Mouse (Mus musculus) liver, embryonic 15.5 days (tissue): ENCODE measurements around the gene Slc25a31. TPM values are rescaled to one million over a fixed set of nuclear protein-coding genes. Genes with fewer than 3 reads are reported as not detected.

Source experiments
- ATAC-seq: fragments of 200-750 bp; cut with Nextera tagmentation; 2 replicates; pipeline ENCODE4 v1.8.0; 2017; ENCODE audit warnings: moderate number of reproducible peaks, mild to moderate bottlenecking, moderate library complexity; ENCODE audit not compliant: insufficient read depth
- H3K27ac ChIP-seq: fragments of 300-500 bp; sonication (generic); replicated peaks from 2 replicates; pipeline ENCODE4 v1.5.1; 2015; ENCODE audit warnings: mild to moderate bottlenecking, inconsistent platforms
- H3K27me3 ChIP-seq: fragments of 300-500 bp; sonication (generic); 2 replicates; pipeline ENCODE4 v1.6.1; 2015; ENCODE audit warnings: mild to moderate bottlenecking, inconsistent platforms
- H3K36me3 ChIP-seq: fragments of 300-500 bp; sonication (generic); replicated peaks from 2 replicates; pipeline ENCODE4 v1.6.1; 2015; ENCODE audit warnings: moderate library complexity, mild to moderate bottlenecking, inconsistent platforms
- H3K4me1 ChIP-seq: fragments of 300-500 bp; sonication (generic); replicated peaks from 2 replicates; pipeline ENCODE4 v1.6.1; 2015; ENCODE audit warnings: inconsistent platforms
- H3K4me2 ChIP-seq: fragments of 300-500 bp; sonication (generic); 2 replicates; pipeline ENCODE4 v1.6.1; 2015; ENCODE audit warnings: moderate library complexity, mild to moderate bottlenecking, inconsistent platforms
- H3K4me3 ChIP-seq: fragments of 300-500 bp; sonication (generic); replicated peaks from 2 replicates; pipeline ENCODE4 v1.5.1; 2015; ENCODE audit warnings: mild to moderate bottlenecking, inconsistent platforms
- H3K9ac ChIP-seq: fragments of 300-500 bp; sonication (generic); 2 replicates; pipeline ENCODE4 v1.6.1; 2015; ENCODE audit warnings: moderate library complexity, mild to moderate bottlenecking, inconsistent platforms
- H3K9me3 ChIP-seq: fragments of 300-500 bp; sonication (generic); replicated peaks from 2 replicates; pipeline ENCODE4 v1.6.1; 2016; ENCODE audit warnings: inconsistent platforms
- WGBS: fragments of 180-500 bp; shearing (Covaris S2); methylation state at CpG from one replicate; pipeline ENCODE4 v1.1.7; 2015; ENCODE audit warnings: mixed read lengths; ENCODE audit not compliant: insufficient replicate concordance; 5-methylcytosine and 5-hydroxymethylcytosine counted together
- polyA plus RNA-seq: library from polyadenylated mRNA; unstranded; fragments of >200 nt; fragmentation: Nextera tagmentation; extraction: Ambion mirVana; gene quantifications from 2 replicates; pipeline ENCODE4 v1.2.1, GENCODE M21; 2015

Slc25a31 gene
- polyA plus RNA-seq, 1 experiment from 2014 or later = 0.05 TPM

DNA sequence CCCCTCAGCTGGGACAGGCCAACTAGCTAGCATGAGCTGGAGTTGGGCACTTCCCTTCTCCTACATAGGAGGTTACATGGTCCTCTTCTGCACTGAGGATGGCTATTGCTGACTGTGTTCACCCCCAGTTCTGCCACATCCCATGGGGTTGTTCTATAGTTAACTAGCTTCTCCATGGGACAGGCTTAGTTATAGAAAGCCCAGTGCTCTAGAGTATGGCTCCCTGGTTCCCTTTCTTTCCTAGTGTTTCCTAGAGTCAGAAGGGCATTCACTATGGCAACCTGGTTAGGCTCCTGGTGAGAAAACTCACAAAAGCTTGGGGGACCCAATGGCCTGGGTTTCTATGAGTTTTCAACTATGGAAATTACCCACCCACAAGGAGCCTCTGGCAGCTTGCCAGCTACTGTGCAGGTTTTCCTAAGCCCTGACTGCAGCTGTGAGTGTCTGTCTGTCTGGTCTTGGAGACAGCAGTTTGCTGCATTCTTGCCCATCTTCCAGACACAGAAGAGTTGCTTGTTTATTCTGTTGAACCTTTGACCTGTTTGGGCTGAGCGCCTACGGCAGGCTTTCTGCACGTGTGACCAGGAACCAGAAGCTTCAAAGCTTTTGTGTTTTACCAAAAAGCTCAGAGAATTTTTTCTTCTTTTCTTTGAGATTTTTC, 22.7 kb upstream of the Slc25a31 start:
- H3K36me3 ChIP-seq = no peaks in the 10 kb centered on the region
- no peak for ATAC-seq
- WGBS = 67% methylated on average over 3 of the region's 3 CpGs

DNA sequence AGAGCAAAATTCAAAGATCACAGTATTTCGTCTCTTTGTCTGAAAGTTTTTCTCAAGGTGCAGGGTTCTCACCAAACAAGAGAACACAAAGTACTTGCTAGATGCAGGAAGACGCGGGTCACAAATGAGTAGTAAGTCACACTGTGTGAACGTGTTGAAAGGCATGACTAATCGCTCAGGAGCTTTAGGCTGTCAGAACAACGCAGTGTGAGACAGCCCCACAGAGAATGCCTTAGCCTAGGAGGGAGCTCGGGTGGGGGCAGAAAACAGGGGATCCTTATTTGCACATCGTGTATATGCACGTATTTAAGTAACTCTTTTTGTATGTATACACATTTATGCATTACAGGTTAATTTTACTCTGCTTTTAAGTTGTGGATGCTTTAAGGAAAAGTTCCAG, 21.8 kb upstream of the Slc25a31 start:
- H3K27ac ChIP-seq = no peak overlapping the region
- ATAC-seq = no peak
- no peak overlapping the region for H3K4me2 ChIP-seq
- H3K36me3 ChIP-seq = no peaks in the 10 kb centered on the region
- 63% methylated on average over 9 of the region's 9 CpGs for WGBS
- no peaks in the 10 kb centered on the region for H3K9me3 ChIP-seq
- H3K4me1 ChIP-seq = no peaks in the 10 kb centered on the region
- H3K4me3 ChIP-seq = no peak overlapping the region
- no peaks in the 10 kb centered on the region for H3K27me3 ChIP-seq
- no peak overlapping the region for H3K9ac ChIP-seq

More for the DNA sequence above, 22.7 kb upstream of the Slc25a31 start:
- no peaks in the 10 kb centered on the region for H3K4me1 ChIP-seq
- no peak overlapping the region for H3K27ac ChIP-seq
- no peak overlapping the region for H3K9ac ChIP-seq
- H3K27me3 ChIP-seq = no peaks in the 10 kb centered on the region
- no peaks in the 10 kb centered on the region for H3K9me3 ChIP-seq
- no peak overlapping the region for H3K4me3 ChIP-seq
- H3K4me2 ChIP-seq = no peak overlapping the region

DNA sequence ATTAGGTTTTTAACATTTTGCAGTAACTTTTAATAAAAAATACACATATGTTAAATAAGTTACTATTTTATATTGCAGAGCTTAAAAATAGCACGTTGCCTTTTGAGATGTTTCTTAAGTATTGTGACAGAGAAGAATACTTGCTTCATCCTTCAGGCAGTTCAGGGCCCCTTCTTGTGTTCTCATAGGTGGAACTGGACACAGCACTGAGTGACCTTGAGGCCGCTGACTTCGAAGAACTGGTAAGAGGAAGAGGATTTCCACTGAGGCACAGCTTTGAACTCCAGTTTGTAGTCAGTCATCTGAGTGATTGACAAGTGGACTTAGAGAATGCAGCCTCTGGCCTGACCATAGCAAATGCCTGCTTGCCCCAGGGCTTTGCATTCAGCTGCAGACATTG, 21.1 kb upstream of the Slc25a31 start:
- no peaks in the 10 kb centered on the region for H3K27me3 ChIP-seq
- no peak overlapping the region for H3K4me2 ChIP-seq
- WGBS = 75% methylated on average over 3 of the region's 3 CpGs
- H3K9me3 ChIP-seq = no peaks in the 10 kb centered on the region
- H3K9ac ChIP-seq = no peak overlapping the region
- H3K4me3 ChIP-seq = no peak overlapping the region
- no peak for ATAC-seq
- no peaks in the 10 kb centered on the region for H3K36me3 ChIP-seq
- no peaks in the 10 kb centered on the region for H3K4me1 ChIP-seq
- no peak overlapping the region for H3K27ac ChIP-seq

DNA sequence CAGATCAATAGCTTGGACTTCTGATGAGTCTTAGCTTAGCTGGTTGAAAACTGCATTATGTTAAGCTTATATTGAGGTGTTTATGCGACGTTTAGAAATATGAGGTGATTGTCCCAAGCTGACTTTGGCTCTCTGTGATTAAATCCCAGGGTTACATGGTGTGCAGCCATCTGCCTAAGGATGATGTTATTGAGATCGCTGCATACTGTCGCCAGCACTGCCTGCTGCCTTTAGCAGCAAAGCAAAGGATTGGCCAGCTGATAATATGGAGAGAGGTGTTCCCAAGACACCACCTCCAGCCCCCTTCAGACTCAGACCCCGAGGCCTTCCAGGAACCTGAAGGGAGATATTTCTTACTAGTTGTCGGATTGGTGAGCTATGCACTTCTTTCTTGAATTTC, 17.1 kb upstream of the Slc25a31 start:
- H3K27me3 ChIP-seq = no peaks in the 10 kb centered on the region
- WGBS = 73% methylated on average over 6 of the region's 6 CpGs
- no peak overlapping the region for H3K4me2 ChIP-seq
- no peak overlapping the region for H3K27ac ChIP-seq
- no peaks in the 10 kb centered on the region for H3K36me3 ChIP-seq
- no peak overlapping the region for H3K9ac ChIP-seq
- no peak overlapping the region for H3K4me3 ChIP-seq
- H3K4me1 ChIP-seq = peaks cover 9% of the 10 kb centered on the region; the same call in 1 of the 2 replicates
- ATAC-seq = no peak
- no peaks in the 10 kb centered on the region for H3K9me3 ChIP-seq

DNA sequence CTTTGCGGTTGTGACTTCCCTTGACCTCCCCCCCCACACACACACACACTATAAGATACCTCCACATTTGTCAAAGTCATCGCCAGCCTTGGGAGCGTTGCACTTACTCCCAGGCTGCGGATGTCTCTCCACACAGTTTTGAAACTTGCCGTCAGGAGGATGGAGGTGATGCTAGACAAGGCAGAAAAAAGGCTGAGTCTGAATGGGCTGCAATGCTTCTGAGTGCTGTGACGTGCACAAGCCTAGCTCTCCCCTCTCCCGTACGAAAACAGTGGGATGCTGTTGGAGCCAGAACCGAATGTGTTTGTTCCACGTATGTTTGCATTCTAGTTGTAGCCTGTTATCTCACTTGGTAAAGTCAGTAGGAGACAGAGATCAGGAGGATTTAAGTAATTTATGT, 15.2 kb upstream of the Slc25a31 start:
- 75% methylated on average over 10 of the region's 10 CpGs for WGBS
- no peak overlapping the region for H3K4me2 ChIP-seq
- no peaks in the 10 kb centered on the region for H3K9me3 ChIP-seq
- H3K36me3 ChIP-seq = no peaks in the 10 kb centered on the region
- H3K27ac ChIP-seq = no peak overlapping the region
- H3K4me3 ChIP-seq = no peak overlapping the region
- no peak overlapping the region for H3K9ac ChIP-seq
- H3K4me1 ChIP-seq = peaks cover 9% of the 10 kb centered on the region; the same call in 1 of the 2 replicates
- no peaks in the 10 kb centered on the region for H3K27me3 ChIP-seq
- no peak for ATAC-seq

DNA sequence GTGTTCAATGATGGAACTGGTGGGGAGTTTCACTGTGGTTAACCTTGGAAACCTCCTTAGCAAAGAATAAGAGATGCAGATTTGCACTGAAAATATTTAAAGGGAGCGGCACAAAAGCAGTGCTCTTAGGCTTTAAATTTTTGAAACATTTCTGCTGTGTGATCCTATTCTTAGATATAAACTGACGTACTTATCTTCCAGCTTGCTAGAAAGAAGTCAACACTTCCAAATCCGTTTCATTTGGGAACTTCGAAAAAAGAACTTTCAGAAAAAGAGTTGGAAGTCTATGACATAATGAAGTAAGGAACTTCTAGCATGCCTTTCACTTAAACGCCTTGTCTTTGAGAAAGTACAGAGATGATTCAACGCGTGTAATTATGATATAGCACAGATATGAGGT, 14.7 kb upstream of the Slc25a31 start:
- Histone ChIP-seq H3K4me1 (peaks cover 9% of the 10 kb centered on the region; the same call in 1 of the 2 replicates), H3K9ac (no peak overlapping the region), H3K4me3 (no peak overlapping the region), H3K9me3 (no peaks in the 10 kb centered on the region), H3K36me3 (no peaks in the 10 kb centered on the region), H3K27ac (no peak overlapping the region), H3K4me2 (no peak overlapping the region), H3K27me3 (no peaks in the 10 kb centered on the region)
- 40% methylated on average over 7 of the region's 7 CpGs for WGBS
- ATAC-seq = no peak

DNA sequence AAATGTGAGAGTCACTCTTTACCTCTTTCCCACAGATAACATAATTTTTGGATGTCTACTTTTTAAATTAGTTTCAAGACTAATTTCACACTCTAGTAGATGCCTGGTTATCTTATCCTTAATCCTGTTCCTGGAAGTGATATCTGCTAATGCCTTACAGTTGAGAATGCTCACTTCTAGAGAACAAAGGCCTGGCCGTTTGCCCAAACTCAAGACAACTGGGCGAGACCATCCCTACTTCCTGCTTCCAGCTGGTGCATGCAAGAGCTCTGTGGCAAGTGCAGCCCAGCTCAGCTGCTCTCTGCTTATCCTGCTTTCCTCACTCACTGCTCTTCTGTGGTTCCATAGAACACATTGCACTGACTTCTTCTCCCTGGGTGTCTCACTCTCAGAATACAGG, 14.2 kb upstream of the Slc25a31 start:
- Histone ChIP-seq H3K9ac (no peak overlapping the region), H3K27me3 (no peaks in the 10 kb centered on the region), H3K4me1 (peaks cover 9% of the 10 kb centered on the region; the same call in 1 of the 2 replicates), H3K9me3 (no peaks in the 10 kb centered on the region), H3K36me3 (no peaks in the 10 kb centered on the region), H3K4me3 (no peak overlapping the region), H3K27ac (no peak overlapping the region), H3K4me2 (no peak overlapping the region)
- 11% methylated on average over 2 of the region's 2 CpGs for WGBS
- peak; percentile 49; the same call in 1 of the 2 replicates for ATAC-seq

DNA sequence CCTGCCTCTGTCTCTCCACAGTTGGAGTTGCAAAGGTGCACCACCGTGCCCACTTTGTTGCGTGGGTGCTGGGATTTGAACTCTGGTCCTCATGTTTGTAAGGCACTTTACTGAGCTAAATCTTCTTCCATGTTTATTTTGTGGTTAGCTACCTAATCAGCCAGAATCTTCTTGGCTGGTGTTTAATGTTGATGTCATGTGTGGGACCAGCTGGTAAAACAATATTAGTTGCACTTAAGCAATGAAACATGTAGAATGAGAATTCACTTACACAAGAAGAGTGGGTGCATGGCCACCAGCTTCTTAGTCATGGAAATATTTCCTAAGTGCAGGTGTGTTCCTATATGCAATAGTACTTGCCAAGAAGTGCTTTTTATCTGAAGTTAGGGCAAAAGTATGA, 13.5 kb upstream of the Slc25a31 start:
- Histone ChIP-seq H3K27me3 (no peaks in the 10 kb centered on the region), H3K9ac (no peak overlapping the region), H3K4me1 (peaks cover 9% of the 10 kb centered on the region; the same call in 1 of the 2 replicates), H3K36me3 (no peaks in the 10 kb centered on the region), H3K4me3 (no peak overlapping the region), H3K9me3 (no peaks in the 10 kb centered on the region), H3K27ac (no peak overlapping the region), H3K4me2 (no peak overlapping the region)
- no peak for ATAC-seq
- WGBS = 80% methylated on average over 2 of the region's 2 CpGs

DNA sequence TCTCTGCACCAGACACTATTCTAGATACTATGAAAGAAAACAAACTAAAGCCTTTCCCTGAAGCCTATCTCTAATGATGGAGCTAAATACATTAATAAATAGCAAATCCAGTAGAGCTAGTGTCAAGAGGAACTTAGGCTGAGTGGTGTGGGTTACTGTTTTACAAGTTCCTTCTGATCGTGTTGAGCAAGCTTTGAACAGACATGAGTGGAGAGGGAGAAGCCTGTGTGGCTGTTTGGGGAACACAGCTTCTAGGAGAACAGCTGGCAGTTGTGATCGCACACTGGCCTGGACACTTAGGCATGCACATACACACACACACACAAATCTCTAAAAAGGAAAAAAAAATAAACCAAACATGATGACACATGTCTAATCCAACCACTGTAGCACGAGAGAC, 9.8 kb upstream of the Slc25a31 start:
- Histone ChIP-seq H3K4me2 (no peak overlapping the region), H3K27me3 (no peaks in the 10 kb centered on the region), H3K27ac (no peak overlapping the region), H3K9me3 (no peaks in the 10 kb centered on the region), H3K9ac (no peak overlapping the region), H3K4me1 (peaks cover 9% of the 10 kb centered on the region; the same call in 1 of the 2 replicates), H3K36me3 (no peaks in the 10 kb centered on the region), H3K4me3 (no peak overlapping the region)
- no peak for ATAC-seq
- WGBS = 55% methylated on average over 3 of the region's 3 CpGs

DNA sequence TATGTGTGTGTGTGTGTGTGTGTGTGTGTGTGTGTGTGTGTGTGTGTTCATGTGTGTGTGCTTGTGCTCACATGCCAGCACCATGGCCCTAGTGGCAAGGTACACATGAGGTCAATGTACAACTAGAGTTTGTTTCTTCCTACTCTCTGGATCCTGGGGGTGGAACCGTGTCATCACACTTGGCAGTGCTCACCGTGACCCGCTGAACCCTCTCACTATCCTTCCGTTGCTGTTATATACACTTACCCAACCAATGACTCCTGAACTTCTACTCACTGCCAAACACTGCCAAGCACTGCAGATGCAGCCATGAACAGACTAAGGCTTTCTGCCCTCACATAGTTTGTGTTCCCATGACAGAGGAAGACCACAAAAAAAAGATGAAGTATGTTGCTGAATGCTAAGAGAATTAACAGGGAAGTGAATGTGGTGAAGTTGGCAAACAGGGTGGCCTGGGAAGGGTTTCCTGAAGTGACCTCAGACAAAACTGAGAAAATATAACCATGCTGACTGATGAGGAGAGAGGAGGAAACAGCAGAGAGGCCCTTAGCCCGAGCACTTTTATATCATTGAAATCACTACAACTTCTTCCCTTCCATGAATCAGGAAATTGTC, 3.7 kb upstream of the Slc25a31 start:
- no peaks in the 10 kb centered on the region for H3K9me3 ChIP-seq
- H3K4me2 ChIP-seq = no peak overlapping the region
- peak; percentile 61; the same call in 1 of the 2 replicates for ATAC-seq
- H3K27me3 ChIP-seq = no peaks in the 10 kb centered on the region
- H3K4me1 ChIP-seq = peaks cover 4% of the 10 kb centered on the region; the same call in 1 of the 2 replicates
- H3K4me3 ChIP-seq = no peak overlapping the region
- WGBS = 41% methylated on average over 5 of the region's 5 CpGs
- H3K27ac ChIP-seq = no peak overlapping the region
- no peaks in the 10 kb centered on the region for H3K36me3 ChIP-seq
- H3K9ac ChIP-seq = no peak overlapping the region

DNA sequence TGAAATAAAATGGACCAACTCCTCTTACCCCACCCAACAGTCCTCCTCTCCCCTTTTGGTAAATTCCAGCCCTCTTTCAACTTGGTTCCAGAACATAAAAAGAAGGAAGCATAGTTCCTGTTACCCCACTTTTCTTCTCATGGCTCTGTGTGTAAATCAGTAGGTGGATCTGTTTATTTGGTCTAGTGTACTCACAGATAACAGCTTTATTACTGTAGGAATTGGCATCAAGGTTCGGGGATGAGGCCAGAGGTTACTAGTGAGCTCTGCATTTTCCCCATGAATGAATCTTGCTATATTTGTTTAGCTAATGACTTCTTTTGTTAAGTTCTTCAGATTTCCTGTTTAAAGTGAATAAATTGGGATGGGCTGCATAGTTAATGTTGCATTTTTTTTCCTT, 7.4 kb downstream of the Slc25a31 start:
- H3K27me3 ChIP-seq = no peaks in the 10 kb centered on the region
- no peak overlapping the region for H3K27ac ChIP-seq
- H3K4me3 ChIP-seq = no peak overlapping the region
- H3K36me3 ChIP-seq = no peaks in the 10 kb centered on the region
- 32% methylated on average over 1 of the region's 1 CpGs for WGBS
- H3K9me3 ChIP-seq = no peaks in the 10 kb centered on the region
- H3K4me2 ChIP-seq = no peak overlapping the region
- ATAC-seq = no peak
- H3K9ac ChIP-seq = no peak overlapping the region
- H3K4me1 ChIP-seq = no peaks in the 10 kb centered on the region
